Mouse (Mus musculus) neural tube, embryonic 11.5 days (tissue): Measurements from ENCODE around the gene Cdadc1. TPM values are rescaled to one million over a fixed set of nuclear protein-coding genes. Genes with fewer than 3 reads are reported as not detected.
A peak's percentile ranks its signal among the peaks of the same experiment; 100 is the strongest.

Experiments used
- ATAC-seq: fragments of 200-750 bp; cut with Nextera tagmentation; 2 replicates; pipeline ENCODE4 v1.8.0; 2017; ENCODE audit warnings: moderate number of reproducible peaks, mild to moderate bottlenecking, moderate TSS enrichment, moderate library complexity; ENCODE audit not compliant: insufficient read depth, low FRiP score, low TSS enrichment
- DNase-seq: peaks from one replicate; pipeline ENCODE4 v3.0.0-alpha.2; 2015; ENCODE audit warnings: low spot score
- H3K27ac ChIP-seq: fragments of 300-500 bp; sonication (generic); 2 replicates; pipeline ENCODE4 v1.5.1; 2014; ENCODE audit warnings: low read depth, mild to moderate bottlenecking, low read length
- H3K27me3 ChIP-seq: fragments of 300-500 bp; sonication (generic); 2 replicates; pipeline ENCODE4 v1.6.1; 2014; ENCODE audit warnings: mild to moderate bottlenecking, low read length, mixed read lengths; ENCODE audit not compliant: control insufficient read depth, insufficient read depth
- H3K36me3 ChIP-seq: fragments of 300-500 bp; sonication (generic); 2 replicates; pipeline ENCODE4 v1.6.1; 2014; ENCODE audit warnings: mild to moderate bottlenecking, low read length, moderate library complexity, mixed read lengths; ENCODE audit not compliant: control insufficient read depth, insufficient read depth
- H3K4me1 ChIP-seq: fragments of 300-500 bp; sonication (generic); 2 replicates; pipeline ENCODE4 v1.6.1; 2014; ENCODE audit warnings: low read length, mixed read lengths; ENCODE audit not compliant: control insufficient read depth, insufficient read depth
- H3K4me2 ChIP-seq: fragments of 300-500 bp; sonication (generic); 2 replicates; pipeline ENCODE4 v1.6.1; 2014; ENCODE audit warnings: low read depth, mild to moderate bottlenecking, moderate library complexity
- H3K4me3 ChIP-seq: fragments of 300-500 bp; sonication (generic); 2 replicates; pipeline ENCODE4 v1.5.1; 2014; ENCODE audit warnings: low read depth, low read length
- H3K9ac ChIP-seq: fragments of 300-500 bp; sonication (generic); 2 replicates; pipeline ENCODE4 v1.6.1; 2014; ENCODE audit warnings: mild to moderate bottlenecking, low read length
- H3K9me3 ChIP-seq: fragments of 300-500 bp; sonication (generic); 2 replicates; pipeline ENCODE4 v1.6.1; 2016; ENCODE audit warnings: low read length; ENCODE audit not compliant: control insufficient read depth
- WGBS: fragments of 180-500 bp; shearing (Covaris S2); extraction: QIAGEN DNeasy Blood & Tissue Kit; methylation state at CpG from one replicate; pipeline ENCODE4 v1.1.7; 2014; 5-methylcytosine and 5-hydroxymethylcytosine counted together
- polyA plus RNA-seq: library from polyadenylated mRNA; unstranded; fragments of >200 nt; fragmentation: Nextera tagmentation; extraction: Ambion mirVana; gene quantifications from 2 replicates; pipeline ENCODE4 v1.2.1, GENCODE M21; 2014

Gene Cdadc1
- polyA plus RNA-seq, 1 experiment from 2014 or later: 28.7 TPM

DNA sequence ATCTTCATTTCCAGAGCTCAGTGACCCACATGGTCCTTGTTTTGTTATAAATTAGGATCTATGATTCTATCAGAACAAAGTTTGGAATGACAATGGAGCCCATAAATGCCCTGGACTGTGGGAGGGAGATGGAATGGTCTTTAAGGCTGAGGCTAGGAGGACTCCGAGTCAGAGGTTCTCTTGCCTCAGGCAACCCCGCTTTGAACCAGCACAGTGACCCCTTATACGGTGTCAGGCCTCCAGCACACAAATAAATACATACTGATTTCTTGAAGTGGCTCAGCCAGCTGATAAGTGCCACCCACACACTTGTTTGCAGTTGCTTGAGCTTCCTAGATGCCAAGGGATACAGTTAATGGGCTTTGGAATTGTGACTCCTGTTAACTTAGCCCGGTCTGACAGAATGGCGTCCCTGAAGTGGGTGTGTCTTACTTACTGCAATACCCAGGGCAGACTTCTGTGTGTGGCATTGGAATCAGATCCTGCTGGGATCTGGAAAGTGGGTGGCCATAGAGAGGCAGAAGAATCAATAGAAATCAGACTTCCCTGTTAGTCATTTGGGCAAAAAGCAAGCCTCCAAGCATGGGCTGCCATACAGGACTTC, 35.6 kb upstream of the Cdadc1 start:
- DNase-seq: no peak
- no peak for ATAC-seq
- Histone ChIP-seq H3K4me3 (no peak overlapping the region), H3K27me3 (no peaks in the 10 kb centered on the region), H3K9me3 (no peaks in the 10 kb centered on the region), H3K27ac (no peak overlapping the region), H3K4me1 (no peaks in the 10 kb centered on the region), H3K9ac (no peak overlapping the region), H3K36me3 (no peaks in the 10 kb centered on the region), H3K4me2 (no peak overlapping the region)
- WGBS: 86% methylated on average over 5 of the region's 5 CpGs

DNA sequence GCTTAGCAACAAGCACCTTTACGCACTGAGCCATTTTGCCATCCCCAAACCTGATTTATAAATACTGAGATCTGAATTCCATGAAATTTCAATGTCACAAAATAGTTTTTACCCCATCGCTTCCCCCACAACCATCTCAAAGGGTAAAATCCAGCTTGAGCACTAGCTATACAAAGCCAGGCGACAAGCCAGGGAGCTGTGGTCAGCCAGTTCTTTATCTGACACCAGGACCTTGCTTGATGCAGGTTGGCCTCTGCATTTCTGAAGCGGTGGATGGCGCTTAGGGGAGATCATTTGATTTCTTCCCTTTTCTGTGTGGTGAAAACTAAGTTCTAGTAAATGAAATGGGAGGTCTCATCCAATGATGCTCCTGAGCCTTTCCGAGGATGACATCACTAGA, 34.3 kb upstream of the Cdadc1 start:
- peaks cover 5% of the 10 kb centered on the region; the same call in 1 of the 2 replicates for H3K27me3 ChIP-seq
- no peaks in the 10 kb centered on the region for H3K9me3 ChIP-seq
- no peaks in the 10 kb centered on the region for H3K36me3 ChIP-seq
- DNase-seq: no peak
- no peak overlapping the region for H3K4me3 ChIP-seq
- no peak overlapping the region for H3K27ac ChIP-seq
- 92% methylated on average over 6 of the region's 6 CpGs for WGBS
- no peak overlapping the region for H3K4me2 ChIP-seq
- no peaks in the 10 kb centered on the region for H3K4me1 ChIP-seq
- no peak for ATAC-seq
- no peak overlapping the region for H3K9ac ChIP-seq

DNA sequence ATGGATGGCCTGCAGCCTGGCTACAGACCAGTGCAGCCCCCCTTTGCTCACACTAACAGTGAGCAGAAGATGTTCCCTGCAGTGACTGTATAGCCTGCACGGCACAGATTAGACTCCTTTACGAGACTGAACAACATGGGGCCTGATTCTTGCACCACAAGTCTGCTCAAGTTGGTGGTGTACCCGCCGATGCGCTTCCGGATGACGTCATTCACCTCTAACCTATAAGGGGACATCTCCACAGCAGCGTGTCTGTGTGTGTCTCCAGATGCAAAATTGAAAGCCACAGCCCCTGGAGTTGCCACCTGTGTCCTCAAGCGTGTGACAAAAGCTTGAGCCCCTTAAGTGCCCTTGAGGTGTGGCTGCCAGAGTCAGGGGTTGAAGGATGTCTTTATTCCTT, 32.3 kb upstream of the Cdadc1 start:
- 82% methylated on average over 9 of the region's 9 CpGs for WGBS
- H3K4me1 ChIP-seq: peaks cover 7% of the 10 kb centered on the region; the same call in 1 of the 2 replicates
- DNase-seq (no peak), ATAC-seq (no peak)
- H3K4me2 ChIP-seq: no peak overlapping the region
- H3K27me3 ChIP-seq: peaks cover 8% of the 10 kb centered on the region; the same call in 1 of the 2 replicates
- no peak overlapping the region for H3K4me3 ChIP-seq
- H3K9me3 ChIP-seq: no peaks in the 10 kb centered on the region
- no peak overlapping the region for H3K9ac ChIP-seq
- no peak overlapping the region for H3K27ac ChIP-seq
- H3K36me3 ChIP-seq: no peaks in the 10 kb centered on the region

DNA sequence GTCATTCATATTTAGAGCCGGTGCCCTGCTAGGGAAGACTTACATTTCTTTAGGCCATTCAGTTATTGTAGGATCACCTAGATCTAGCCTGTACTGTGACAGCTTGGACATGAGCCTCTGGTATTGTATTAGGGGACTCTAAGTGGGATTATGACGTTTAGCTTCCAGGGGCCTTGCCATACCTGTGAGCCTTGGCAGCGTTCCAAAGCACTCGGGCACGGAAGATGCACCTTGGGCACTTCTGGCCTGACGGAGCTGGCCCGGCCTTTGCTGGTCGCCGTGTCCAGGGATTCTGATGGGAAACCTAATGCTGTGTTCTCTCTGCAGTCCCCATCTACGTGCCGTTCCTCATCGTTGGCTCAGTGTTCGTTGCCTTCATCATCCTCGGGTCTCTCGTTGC, 31.5 kb upstream of the Cdadc1 start:
- no peak overlapping the region for H3K9ac ChIP-seq
- no peak overlapping the region for H3K4me2 ChIP-seq
- DNase-seq: no peak
- H3K4me1 ChIP-seq: peaks cover 7% of the 10 kb centered on the region; the same call in 1 of the 2 replicates
- H3K36me3 ChIP-seq: no peaks in the 10 kb centered on the region
- ATAC-seq: no peak
- H3K27me3 ChIP-seq: peaks cover 8% of the 10 kb centered on the region; the same call in 1 of the 2 replicates
- no peak overlapping the region for H3K4me3 ChIP-seq
- H3K27ac ChIP-seq: no peak overlapping the region
- no peaks in the 10 kb centered on the region for H3K9me3 ChIP-seq
- 94% methylated on average over 15 of the region's 15 CpGs for WGBS

DNA sequence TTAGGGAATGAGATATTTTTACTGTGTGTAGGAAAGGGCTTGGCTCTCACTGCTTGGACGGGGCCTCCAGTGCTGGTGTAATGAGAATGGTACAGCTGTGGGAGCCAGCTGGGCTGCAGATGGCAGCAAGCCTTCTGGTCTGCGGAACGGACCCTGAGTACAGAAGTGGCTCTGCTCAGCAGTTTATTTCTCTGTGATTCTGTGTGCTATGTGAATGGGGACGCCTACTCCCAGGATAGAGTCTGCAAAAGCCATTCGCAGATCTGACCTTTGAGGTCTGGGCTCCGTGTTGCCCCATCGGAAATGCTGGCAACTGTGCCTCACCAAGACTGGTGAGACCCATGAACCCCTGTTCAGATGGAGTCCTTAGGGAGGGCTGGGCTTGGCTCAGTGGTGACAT, 30.1 kb upstream of the Cdadc1 start:
- Histone ChIP-seq H3K9me3 (no peaks in the 10 kb centered on the region), H3K4me2 (peak overlapping the region; percentile 73), H3K36me3 (no peaks in the 10 kb centered on the region), H3K4me3 (peak overlapping the region; percentile 66), H3K27ac (no peak overlapping the region), H3K9ac (no peak overlapping the region), H3K4me1 (peaks cover 7% of the 10 kb centered on the region; the same call in 1 of the 2 replicates), H3K27me3 (peaks cover 8% of the 10 kb centered on the region; the same call in 1 of the 2 replicates)
- DNase-seq (peak; percentile 53), ATAC-seq (no peak)
- WGBS: 22% methylated on average over 7 of the region's 7 CpGs

DNA sequence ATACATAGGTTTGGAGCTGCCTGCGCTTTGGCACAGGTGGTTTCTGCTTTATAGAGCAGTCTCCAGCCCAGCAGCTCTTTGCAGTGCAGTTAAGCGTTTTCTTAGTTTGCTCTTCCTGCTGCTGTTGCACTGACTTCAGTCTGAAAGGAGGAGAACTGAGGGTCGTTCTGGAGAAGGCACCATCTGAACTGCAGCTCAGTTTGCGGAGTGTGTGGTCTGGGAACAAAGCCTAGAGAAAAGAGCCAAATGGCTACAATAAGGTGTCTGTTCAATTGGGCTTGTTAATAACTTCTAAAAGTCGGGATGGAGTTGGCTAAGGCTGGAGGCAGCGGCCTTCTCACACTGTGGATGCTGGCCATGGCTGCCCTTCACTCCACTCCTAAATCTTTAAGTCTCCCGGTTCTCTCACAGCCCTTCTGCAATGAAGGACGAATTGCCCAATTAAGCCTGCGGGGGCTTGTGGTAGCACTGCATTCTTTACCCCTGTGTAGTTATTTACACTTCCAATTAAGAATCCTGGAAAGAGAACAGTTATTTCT, 29.5 kb upstream of the Cdadc1 start:
- DNase-seq: no peak
- Histone ChIP-seq H3K4me2 (peak overlapping the region; percentile 73), H3K4me1 (peaks cover 7% of the 10 kb centered on the region; the same call in 1 of the 2 replicates), H3K27ac (no peak overlapping the region), H3K9me3 (no peaks in the 10 kb centered on the region), H3K4me3 (peak overlapping the region; percentile 66), H3K27me3 (peaks cover 8% of the 10 kb centered on the region; the same call in 1 of the 2 replicates), H3K36me3 (no peaks in the 10 kb centered on the region), H3K9ac (no peak overlapping the region)
- ATAC-seq: no peak
- 17% methylated on average over 9 of the region's 9 CpGs for WGBS

DNA sequence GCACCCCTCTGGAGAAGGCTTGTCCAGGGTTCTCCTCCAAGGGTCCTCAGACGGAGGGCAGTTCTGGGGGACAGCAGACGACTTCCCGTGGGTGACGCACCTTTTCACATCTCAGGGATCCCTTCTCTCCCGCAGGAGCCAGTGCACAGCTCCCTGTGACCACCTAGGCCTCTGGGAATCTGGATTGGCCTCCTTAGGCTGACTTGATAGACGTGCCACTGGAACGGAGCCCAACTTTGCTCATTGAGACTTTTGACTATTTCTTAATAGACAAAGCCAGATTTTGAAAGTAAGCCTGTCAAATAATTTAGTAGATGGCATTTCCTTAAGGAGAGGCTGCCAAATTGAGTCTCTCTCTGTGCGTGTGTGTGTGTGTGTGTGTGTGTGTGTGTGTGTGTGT, 29.0 kb upstream of the Cdadc1 start:
- Histone ChIP-seq H3K27ac (no peak overlapping the region), H3K36me3 (no peaks in the 10 kb centered on the region), H3K9ac (peak overlapping the region; percentile 64), H3K4me1 (peaks cover 7% of the 10 kb centered on the region; the same call in 1 of the 2 replicates), H3K9me3 (no peaks in the 10 kb centered on the region), H3K4me3 (peak overlapping the region; percentile 66), H3K4me2 (peak overlapping the region; percentile 73), H3K27me3 (peaks cover 8% of the 10 kb centered on the region; the same call in 1 of the 2 replicates)
- ATAC-seq (no peak), DNase-seq (no peak)
- WGBS: 29% methylated on average over 8 of the region's 8 CpGs

DNA sequence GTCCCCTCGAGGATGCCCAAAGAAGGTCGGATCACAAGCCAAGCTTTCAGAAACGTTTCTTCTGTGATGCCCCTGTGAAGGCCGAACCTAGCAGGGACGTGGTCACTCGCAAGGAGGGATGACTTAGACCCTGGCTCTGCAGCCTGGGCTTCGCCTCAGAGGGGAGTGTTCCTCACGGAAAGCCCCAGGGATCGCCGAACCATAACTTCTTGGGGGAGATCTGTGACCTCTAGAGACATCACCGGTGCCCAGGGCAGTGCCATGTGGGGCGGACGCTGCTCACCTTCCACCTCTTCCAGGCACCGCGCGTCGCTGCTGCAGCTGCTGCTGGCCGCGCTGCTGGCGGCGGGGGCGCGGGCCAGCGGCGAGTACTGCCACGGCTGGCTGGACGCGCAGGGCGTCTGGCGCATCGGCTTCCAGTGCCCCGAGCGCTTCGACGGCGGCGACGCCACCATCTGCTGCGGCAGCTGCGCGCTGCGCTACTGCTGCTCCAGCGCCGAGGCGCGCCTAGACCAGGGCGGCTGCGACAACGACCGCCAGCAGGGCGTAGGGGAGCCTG, 28.1 kb upstream of the Cdadc1 start:
- H3K4me1 ChIP-seq: peaks cover 7% of the 10 kb centered on the region; the same call in 1 of the 2 replicates
- H3K36me3 ChIP-seq: no peaks in the 10 kb centered on the region
- DNase-seq (peak; percentile 81), ATAC-seq (peak; percentile 72)
- H3K27ac ChIP-seq: peak overlapping the region; percentile 80; the same call in 1 of the 2 replicates
- no peaks in the 10 kb centered on the region for H3K9me3 ChIP-seq
- H3K27me3 ChIP-seq: peaks cover 8% of the 10 kb centered on the region; the same call in 1 of the 2 replicates
- H3K9ac ChIP-seq: peak overlapping the region; percentile 64
- H3K4me3 ChIP-seq: peak overlapping the region; percentile 66
- peak overlapping the region; percentile 73 for H3K4me2 ChIP-seq
- under 1% methylated on average over 51 of the region's 51 CpGs for WGBS
